Mouse (Mus musculus) brain, adult 2 months (tissue): ENCODE measurements around the gene Rab3a.
A peak's percentile ranks its signal among the peaks of the same experiment; 100 is the strongest.

ENCODE experiments used
- DNase-seq: peaks from one replicate; pipeline ENCODE4 v3.0.0; 2011; ENCODE audit warnings: low read depth, low spot score

Rab3a gene

DNA sequence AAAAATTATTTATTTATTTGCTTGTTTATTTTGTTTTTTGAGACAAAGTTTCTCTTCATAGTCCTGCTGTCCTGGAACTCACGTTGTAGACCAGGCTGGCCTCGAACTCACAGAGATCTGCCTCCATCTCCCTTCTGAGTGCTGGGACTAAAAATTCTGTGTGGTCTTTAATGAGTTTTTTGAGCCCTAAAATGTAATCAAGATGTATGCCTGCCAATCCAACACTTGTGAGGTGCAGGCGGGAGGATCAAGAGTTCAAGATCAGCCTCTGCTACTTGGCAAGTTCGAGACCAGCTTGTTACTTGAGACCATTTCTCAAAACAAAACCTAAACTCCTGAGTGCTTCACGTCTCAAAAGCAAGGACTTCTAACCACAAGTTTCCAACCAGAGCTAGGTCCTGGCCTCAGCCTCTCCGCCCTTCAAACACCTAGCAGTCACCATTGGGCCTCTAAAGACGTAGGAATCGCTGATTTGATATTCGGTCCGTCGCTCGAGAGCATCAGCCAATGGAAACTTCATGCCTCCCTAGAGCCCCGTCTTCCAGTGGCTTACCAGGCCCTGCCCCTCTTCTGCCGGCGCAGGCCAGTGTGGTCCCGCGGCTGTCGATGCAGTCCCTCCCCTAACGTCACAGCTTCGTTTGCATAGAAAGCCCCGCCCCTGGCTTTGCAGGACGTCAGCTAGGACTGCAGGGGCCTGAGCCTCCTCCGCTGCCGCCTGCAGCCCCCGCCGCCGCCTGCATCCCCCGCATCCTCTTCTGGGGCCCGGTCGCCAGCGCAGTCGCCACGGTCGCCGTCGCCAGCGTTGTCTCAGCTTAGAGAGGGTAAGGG lies at the start of gene Rab3a:
TSS of gene Rab3a (plus strand) at position 637 of the 828 bp plus-strand sequence.
- DNase-seq: peak; percentile 100

GRCm38 (mm10) chr8:70708281-70708680 lies 46.2 kb upstream of the Rab3a start:
- DNase-seq: no peak

GRCm38 (mm10) chr8:70709794-70710193 lies 44.7 kb upstream of the Rab3a start:
- no peak for DNase-seq

DNA sequence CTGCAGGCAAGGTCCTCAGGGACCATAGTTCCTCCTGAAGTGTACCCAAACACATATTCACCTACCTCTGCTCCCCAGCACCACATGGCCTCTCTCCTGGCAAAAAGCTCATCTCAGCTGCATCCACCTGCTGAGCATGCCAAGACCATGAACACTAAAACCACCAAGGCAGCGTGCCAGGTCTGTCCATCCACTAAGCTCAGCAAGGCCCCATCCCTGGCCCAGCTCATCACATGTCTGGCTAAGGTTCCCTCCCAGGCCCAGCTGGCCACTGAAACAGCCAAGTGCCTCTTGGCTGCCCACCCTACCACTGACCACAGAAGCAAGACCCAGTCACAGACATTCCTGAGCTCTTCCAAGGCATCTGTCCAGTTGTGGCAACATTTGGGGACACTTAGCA lies 44.2 kb upstream of the Rab3a start:
- peak; percentile 49 for DNase-seq

DNA sequence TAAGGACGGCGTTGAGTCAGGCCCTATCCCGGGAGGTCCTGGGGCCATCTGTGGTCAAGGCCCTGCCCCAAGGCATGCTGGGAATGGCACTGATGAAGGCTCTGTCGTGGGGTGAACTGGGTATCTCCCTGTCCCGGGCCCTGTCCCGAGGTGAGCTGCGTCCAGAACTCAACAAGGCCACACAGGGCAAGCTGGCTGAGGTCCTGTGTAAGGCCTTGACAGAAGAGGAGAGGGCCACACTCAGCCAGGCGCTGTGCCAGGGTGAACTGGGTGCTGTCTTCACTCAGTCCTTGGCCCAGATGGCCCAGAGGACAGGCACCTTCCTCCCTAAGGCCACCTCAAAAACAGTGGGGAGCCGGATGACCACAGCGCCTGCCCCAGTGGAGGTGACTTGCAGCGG lies 43.4 kb upstream of the Rab3a start:
- no peak for DNase-seq

- DNase-seq: no peak
Measured at GRCm38 (mm10) chr8:70713991-70714390, 40.5 kb upstream of the Rab3a start.

- no peak for DNase-seq
Measured at GRCm38 (mm10) chr8:70715086-70715485, 39.4 kb upstream of the Rab3a start.

GRCm38 (mm10) chr8:70716521-70717400 lies 37.7 kb upstream of the Rab3a start:
- no peak for DNase-seq

DNA sequence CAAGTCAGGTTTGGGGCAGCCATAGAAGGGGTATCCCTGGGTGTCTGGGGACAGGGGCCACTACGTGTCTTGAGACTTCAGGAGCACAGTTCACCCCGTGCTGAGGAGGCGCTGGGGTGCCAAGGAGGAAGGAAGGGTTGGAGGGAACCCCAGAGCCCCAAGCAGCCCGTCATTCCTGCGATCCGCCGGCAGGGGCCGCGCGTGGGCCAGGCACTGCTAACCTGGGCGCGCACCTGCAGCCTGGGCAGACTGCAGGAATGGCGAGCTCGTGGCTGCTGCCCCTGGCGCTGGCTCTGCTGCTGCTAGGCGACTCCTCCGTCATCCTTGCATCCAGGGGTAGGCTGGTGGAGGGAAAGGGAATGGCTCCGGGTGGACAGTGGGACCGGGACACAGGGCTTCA lies 36.2 kb upstream of the Rab3a start, which contains the start of gene Gm3336:
TSS of gene Gm3336 (plus strand) at position 247 of the 400 bp plus-strand sequence.
- peak; percentile 67 for DNase-seq

DNA sequence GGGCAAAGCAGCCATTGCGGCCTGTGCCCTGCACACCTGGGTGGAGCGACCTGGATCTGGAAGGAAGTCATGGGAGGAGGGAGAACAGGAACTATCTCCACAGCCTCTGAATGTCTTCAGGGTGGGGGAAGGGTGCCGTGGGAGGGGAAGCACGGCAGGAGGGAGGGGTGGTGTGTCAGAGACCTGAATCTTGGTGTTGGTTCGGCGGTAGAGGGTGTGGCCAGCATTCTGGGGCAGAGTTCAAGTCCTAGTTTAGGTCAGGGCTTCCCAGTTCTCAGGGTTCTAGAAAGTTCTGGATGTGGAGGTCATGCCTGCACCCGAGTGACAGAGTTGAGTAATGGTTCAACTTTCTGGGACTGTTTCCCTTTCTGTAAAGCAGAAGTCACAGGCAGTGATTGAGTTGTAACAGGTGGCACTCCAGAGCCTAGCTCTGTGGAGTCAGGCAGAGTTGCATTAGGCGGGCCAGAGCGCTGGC lies 34.6 kb upstream of the Rab3a start:
- no peak for DNase-seq

DNA sequence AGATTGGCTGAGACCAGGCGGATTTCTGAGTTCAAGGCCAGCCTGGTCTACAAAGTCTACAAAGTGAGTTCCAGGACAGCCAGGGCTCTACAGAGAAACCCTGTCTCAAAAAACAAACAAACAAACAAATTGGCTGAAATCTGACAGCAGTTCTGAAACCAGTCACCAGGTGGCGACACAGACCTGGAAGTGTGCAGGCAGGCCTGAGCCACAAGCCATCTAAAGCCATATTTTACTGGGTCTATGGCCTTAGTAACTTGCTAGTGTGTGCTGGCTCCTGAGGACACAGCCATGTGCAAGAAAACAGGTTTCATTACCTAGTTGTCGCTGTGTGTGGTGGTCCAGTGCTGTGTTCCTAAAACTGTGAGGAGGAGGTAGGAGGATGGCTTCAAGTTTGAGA lies 33.7 kb upstream of the Rab3a start:
- peak; percentile 84 for DNase-seq

DNA sequence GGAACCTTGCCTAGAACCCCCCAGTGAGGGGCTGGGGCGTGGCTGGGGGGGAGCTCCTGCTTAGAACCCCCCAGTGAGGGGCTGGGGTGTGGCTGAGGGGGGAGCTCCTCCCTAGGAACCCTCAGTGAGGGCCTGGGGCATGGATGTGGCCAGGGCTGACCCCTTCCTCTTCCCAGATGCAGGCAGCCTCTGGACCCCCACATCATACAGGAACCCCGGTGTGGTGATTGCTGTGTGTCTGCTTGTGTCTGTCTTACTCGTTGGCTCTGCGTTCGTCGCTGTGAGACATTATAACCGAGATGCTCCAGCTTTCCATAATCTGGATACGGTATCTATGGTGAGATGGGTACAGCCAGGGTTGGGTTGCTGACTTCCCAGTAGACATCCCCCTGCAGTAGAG lies 32.9 kb upstream of the Rab3a start:
- no peak for DNase-seq

DNA sequence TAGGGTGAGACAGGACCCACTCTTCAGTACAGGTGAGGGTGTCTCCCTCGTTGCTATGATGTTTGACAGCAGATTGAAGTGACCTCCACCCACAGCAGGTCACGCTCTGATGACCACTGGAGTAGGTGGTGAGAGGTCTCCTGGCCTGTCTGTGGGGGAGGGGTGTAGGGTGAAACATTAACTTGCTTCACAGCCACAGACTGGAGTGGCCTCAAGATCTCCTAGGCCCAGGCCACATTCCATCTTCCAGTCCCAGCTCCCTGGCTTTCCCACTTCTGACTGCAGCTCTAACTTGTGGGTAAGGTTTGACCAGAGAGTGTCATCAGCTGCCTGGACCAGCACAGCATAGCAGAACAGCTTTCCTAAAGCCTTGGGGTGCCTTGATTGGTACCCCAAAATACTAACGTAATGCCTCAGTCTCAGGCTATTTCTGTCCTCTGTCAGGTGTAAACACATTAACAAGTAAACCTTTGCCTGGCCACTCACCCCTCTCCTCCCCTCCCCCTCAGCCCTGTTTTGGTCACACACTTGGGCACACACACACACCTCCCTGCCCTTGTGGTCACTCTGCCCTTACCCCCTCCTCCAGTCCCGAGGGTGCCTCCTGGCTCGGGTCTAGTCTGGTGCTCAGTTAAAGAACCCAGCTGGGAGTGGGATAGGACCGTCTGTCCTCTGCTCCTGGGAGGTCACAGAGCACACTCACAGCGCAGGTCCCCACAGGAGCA lies 30.8 kb upstream of the Rab3a start, which contains the start of gene Pde4c:
TSS of gene Pde4c (plus strand) at position 235 of the 725 bp plus-strand sequence.
- DNase-seq: no peak

DNA sequence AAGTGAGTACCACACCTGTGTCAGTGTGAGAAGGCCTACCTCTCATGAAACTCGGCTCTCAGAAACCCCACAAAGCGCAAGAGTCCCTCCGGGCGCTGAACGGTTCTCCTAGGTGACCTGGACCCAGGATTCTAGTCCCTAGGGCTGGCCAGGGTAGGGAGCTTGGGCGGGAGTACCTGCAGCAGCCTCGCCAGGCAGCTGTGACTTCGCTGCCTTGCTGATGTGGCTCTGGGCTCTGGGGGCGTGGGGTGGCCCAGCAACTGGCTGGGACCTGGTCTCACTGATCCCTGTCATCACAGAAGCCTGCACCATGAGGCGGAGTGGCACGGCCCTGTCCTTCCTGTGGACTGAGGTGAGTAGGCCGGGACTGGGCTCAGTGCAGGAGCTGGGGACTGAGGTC lies 30.3 kb upstream of the Rab3a start:
- DNase-seq: no peak

GRCm38 (mm10) chr8:70725792-70726447 lies 28.6 kb upstream of the Rab3a start:
- no peak for DNase-seq

GRCm38 (mm10) chr8:70726721-70727120 lies 27.8 kb upstream of the Rab3a start:
- no peak for DNase-seq

- no peak for DNase-seq
Measured at GRCm38 (mm10) chr8:70729808-70730475, 24.5 kb upstream of the Rab3a start.

GRCm38 (mm10) chr8:70730956-70731355 lies 23.5 kb upstream of the Rab3a start:
- DNase-seq: no peak

DNA sequence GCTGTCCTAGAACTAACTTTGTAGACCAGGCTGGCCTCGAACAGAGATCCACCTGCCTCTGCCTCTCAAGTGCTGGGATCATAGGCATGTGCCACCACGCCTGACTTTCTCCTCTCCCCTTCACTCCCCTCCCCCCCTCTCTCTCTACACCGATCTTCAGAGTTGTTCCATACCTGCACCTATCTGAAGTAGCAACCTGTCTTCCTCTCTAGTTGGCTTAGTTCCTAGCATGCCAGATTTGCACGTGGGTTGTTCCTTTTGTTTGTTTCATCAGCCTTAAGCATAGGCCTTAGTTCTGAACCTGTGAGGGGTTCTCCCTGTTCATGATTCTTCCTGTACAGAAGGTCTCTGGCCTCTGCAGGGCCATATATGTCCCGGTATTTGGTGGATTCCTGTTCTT lies 16.8 kb upstream of the Rab3a start:
- no peak for DNase-seq

DNA sequence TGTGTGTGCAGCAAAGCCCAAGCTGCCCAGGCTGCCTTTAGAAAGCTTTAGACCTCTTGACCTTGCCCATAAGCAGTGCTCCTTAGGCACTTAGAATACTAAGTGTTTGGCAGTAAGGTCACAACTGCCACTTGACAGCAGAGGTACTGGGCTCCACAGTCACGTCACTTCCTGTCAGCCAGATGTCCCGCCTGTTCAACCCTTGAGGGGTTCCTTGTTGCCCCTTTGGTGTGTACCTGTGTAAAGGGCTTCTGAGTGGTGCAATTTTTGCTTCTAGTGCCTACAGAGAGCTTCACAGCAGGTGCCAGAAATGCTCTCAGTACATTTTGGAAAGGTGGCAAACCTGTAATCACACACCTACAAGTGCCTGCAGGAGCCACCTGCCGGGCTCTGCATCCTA lies 16.3 kb upstream of the Rab3a start:
- no peak for DNase-seq

DNA sequence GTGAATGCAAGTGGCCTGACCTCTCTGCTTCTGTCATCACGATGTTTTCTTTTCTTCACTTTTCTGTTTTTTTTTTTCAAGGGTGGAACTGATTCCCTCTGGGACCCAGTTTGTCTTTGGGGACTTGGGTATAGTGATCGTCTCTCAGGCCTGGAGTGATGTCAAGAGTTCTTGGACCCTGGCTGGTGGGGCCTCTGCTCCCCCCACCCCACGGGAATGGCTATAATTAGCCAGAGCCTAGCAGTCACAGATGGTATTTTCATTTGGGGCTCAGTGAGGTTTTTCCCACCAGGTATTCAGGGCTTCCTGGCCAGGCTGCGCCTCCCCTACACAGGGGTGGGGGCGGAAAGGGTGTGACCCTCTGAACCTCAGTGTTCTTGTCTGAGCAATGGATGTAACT lies 12.8 kb upstream of the Rab3a start:
- no peak for DNase-seq
